ENCODE assay signal across 8 mouse cellular contexts in genomic region chr15:31447121-31447520, GRCm38 (mm10). TPM values are rescaled to one million over a fixed set of nuclear protein-coding genes. Genes with fewer than 3 reads are reported as not detected.
DNase-seq lines count a peak whose midpoint lies in the region; ATAC-seq and TF ChIP-seq lines count a peak whose summit lies in the region.

No protein-coding gene starts in this region.

- TF ChIP-seq CTCF in cortical plate, adult 2 months (IDR thresholded peaks at IDR 0.05; ENCODE audit: extremely low read depth, insufficient read depth, low read length), result peak; percentile 74; the same call in 1 of the 2 replicates
- peak; percentile 92 for TF ChIP-seq CTCF in layer of hippocampus, adult 2 months (conservative IDR thresholded peaks at IDR 0.05)

- no peaks in the 10 kb centered on the region; the same call in 1 of the 2 replicates for H3K27me3 ChIP-seq in heart, embryonic 16.5 days (ENCODE audit: control insufficient read depth, insufficient read depth, low read length)

- peak overlapping the region; percentile 34; the same call in 1 of the 2 replicates for H3K4me2 ChIP-seq in heart, embryonic 16.5 days (ENCODE audit: low read depth, low read length)

- H3K4me3 ChIP-seq in cortical plate, adult 2 months (ENCODE audit: insufficient read depth, low read length), result peak overlapping the region; percentile 14
- no peak overlapping the region for H3K4me3 ChIP-seq in heart, embryonic 16.5 days (ENCODE audit: low read length)
- no peak overlapping the region; the same call in 1 of the 2 replicates for H3K4me3 ChIP-seq in layer of hippocampus, adult 2 months

- H3K9ac ChIP-seq in heart, embryonic 16.5 days (ENCODE audit: low read length), result no peak overlapping the region

- TF ChIP-seq POLR2A in cortical plate, adult 2 months (IDR thresholded peaks at IDR 0.05; ENCODE audit: extremely low read depth, insufficient read depth, low read length), result no peak

- H3K9me3 ChIP-seq in heart, embryonic 16.5 days (replicated peaks; ENCODE audit: control insufficient read depth, low read length), result no peaks in the 10 kb centered on the region

- H3K27ac ChIP-seq in cortical plate, adult 2 months (ENCODE audit: insufficient read depth, low read length), result no peak overlapping the region
- no peak overlapping the region for H3K27ac ChIP-seq in heart, embryonic 16.5 days (ENCODE audit: low read length)
- peak overlapping the region; percentile 24 for H3K27ac ChIP-seq in layer of hippocampus, adult 2 months

- 38% methylated on average over 7 of the region's 7 CpGs for WGBS in heart, embryonic 16.5 days

- peak; percentile 27 to 34 for DNase-seq in adrenal gland, postnatal 36 days
- no peak for DNase-seq in adrenal gland, adult 18-20 months (ENCODE audit: low spot score in 2 of 2)
- DNase-seq in layer of hippocampus, adult 2 months (ENCODE audit: low spot score in 2 of 2), result peak; percentile 62 to 78
- DNase-seq in mesoderm, embryonic 11.5 days (ENCODE audit: low read depth, low spot score), result peak; percentile 51
- peak; percentile 22 for DNase-seq in yolk sac, embryonic 10.5 days (ENCODE audit: low spot score)

- no peaks in the 10 kb centered on the region for H3K36me3 ChIP-seq in heart, embryonic 16.5 days (ENCODE audit: control insufficient read depth, insufficient read depth)

- ATAC-seq in CD4-positive, CD25-positive, alpha-beta regulatory T cell, adult 4 months, result peak; percentile 51
- ATAC-seq in heart, embryonic 16.5 days (replicated peaks; ENCODE audit: extremely low read depth, insufficient read depth, low FRiP score), result peak; percentile 33; the same call in 1 of the 2 replicates

- H3K4me1 ChIP-seq in cortical plate, adult 2 months (ENCODE audit: control insufficient read depth, insufficient read depth, low read length), result peaks cover 4% of the 10 kb centered on the region; the same call in 1 of the 2 replicates
- 0 out of 2 replicates have a peak, but pooled peaks cover 3% of the 10 kb centered on the region for H3K4me1 ChIP-seq in heart, embryonic 16.5 days (ENCODE audit: control insufficient read depth, insufficient read depth, low read length)

RNA-seq across cellular contexts. Expression of gene Ropn1l, which starts 6.4 kb away (rescaled TPM):
- 1 to 10 TPM; 2.5 to 3.7 TPM for total RNA-seq in adrenal gland, postnatal 36 days (2021)
- total RNA-seq in adrenal gland, adult 18-20 months (2021), result 1 to 10 TPM; 3.7 to 4.9 TPM
- 1 to 10 TPM in 1 of 2 experiments, not detected in 1; 1.0 TPM for polyA plus RNA-seq in CD4-positive, CD25-positive, alpha-beta regulatory T cell, adult 4 months (2017; shearing (Covaris generic))
- 0.85 and 1.2 TPM in 2 replicates for polyA plus RNA-seq in cortical plate, adult 2 months (2012; rRNA removed)
- polyA plus RNA-seq in heart, embryonic 16.5 days (2015; fragmentation: Nextera tagmentation; extraction: Ambion mirVana), result 1.7 and 2.4 TPM in 2 replicates
- 1 to 10 TPM in 1 of 2 experiments, under 1 TPM in 1; 0.88 to 1.2 TPM for total RNA-seq in layer of hippocampus, adult 2 months (2021)

Comparison
In these comparisons a context has a peak if more than half of its experiments do, and no peak if none do; other contexts are left out.
1. DNase-seq: peak in adrenal gland, postnatal 36 days (2 of 2), layer of hippocampus, adult 2 months (2 of 2), mesoderm, embryonic 11.5 days (single experiment) and yolk sac, embryonic 10.5 days (single experiment); none in adrenal gland, adult 18-20 months (0 of 2).